Mouse (Mus musculus) heart, adult 18-20 months (tissue): ENCODE results near the gene Ppp2r3c. TPM values are rescaled to one million over a fixed set of nuclear protein-coding genes. Genes with fewer than 3 reads are reported as not detected.
A peak's percentile ranks its signal among the peaks of the same experiment; 100 is the strongest.
"Not testable (repeated sequence)": the region's sequence is repeated elsewhere in the genome, so short reads cannot be mapped to it uniquely, and the experiment has no call there.

Experiments
- DNase-seq, 2 experiments: peaks; one replicate each; pipeline ENCODE4 v3.0.0; 2021 to 2022; ENCODE audit warnings: mixed read lengths in 1 of 2
- total RNA-seq, 2 experiments: library from RNA; stranded (reverse); gene quantifications; 2 replicates each; pipeline ENCODE4 v1.2.3; 2021

Gene Ppp2r3c
- total RNA-seq, 2 experiments from 2014 or later = 8.4 to 10.3 TPM

GRCm38 (mm10) chr12:55277583-55277982, 25.2 kb downstream of the Ppp2r3c start:
- DNase-seq = not testable (repeated sequence)

GRCm38 (mm10) chr12:55272243-55272642, 30.6 kb downstream of the Ppp2r3c start:
- no peak for DNase-seq

- DNase-seq = not testable (repeated sequence)
Measured at GRCm38 (mm10) chr12:55263385-55263784, 39.4 kb downstream of the Ppp2r3c start.

GRCm38 (mm10) chr12:55261950-55262349, 40.8 kb downstream of the Ppp2r3c start:
- not testable (repeated sequence) for DNase-seq

- not testable (repeated sequence) for DNase-seq
Measured at GRCm38 (mm10) chr12:55242243-55242642, 60.6 kb downstream of the Ppp2r3c start.

- DNase-seq = peak; percentile 0 to 6
Measured at GRCm38 (mm10) chr12:55230520-55230861, 72.3 kb downstream of the Ppp2r3c start.

DNA sequence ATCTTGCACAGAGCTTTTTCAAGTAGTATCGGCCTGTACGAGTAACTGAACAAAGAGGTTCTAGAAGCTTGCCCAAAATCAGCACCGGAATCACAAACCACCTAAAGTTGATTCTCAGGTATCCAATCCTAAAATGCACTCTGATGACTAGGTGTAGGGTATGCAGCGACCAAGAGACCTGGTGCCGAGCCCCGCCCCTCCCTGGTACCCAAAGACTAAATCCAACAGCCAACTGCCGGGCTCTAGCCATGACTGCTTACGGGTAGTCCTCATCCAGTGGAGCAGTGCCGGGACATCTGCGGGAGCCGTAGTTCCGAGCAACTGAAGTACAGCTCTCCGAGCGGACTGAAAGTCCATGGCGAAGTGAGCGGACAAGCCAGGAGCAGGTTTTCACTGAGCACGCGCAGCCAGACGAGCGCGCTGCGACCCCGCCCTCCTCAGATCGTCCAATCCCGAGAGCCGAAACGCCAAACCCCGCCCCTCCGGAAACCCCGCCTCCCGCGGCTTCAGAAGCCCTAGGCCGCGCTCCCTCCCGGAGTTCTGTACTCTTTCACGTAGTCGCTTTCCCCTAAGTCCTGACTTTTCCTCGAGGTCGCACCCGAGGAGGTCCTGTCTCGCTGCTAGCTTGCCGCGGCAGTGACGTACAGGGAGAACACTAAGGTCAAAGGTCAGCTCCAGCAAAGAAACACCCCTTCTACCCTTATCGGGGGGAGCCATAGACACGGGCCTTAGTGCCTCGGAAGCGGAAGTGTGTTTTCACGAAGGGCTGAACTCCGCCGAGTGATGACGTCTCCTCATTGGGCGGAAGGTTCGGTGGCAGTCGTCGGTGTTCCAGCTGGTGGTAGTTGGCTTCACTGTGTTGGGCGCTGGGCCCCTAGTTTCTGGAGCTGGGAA, 72.9 kb downstream of the Ppp2r3c start, which contains the start of gene Srp54c:
Gene Srp54c (plus strand): TSS at position 543 of the 894 bp plus-strand sequence.
- not testable (repeated sequence) for DNase-seq

Other genes starting within 250 kb of the Ppp2r3c start
- 10 to 100 TPM in 1 of 2 experiments, 1 to 10 TPM in 1; 7.8 to 10.4 TPM for gene 2700097O09Rik, start 222.9 kb downstream of the Ppp2r3c start, total RNA-seq
- gene Srp54a, start 222.7 kb downstream of the Ppp2r3c start, total RNA-seq = 100 to 1,000 TPM in 1 of 2 experiments, 10 to 100 TPM in 1; 90.2 to 109 TPM
- 10 to 100 TPM; 11.9 to 13.4 TPM for gene Fam177a, start 178.5 kb downstream of the Ppp2r3c start, total RNA-seq
- gene Srp54b, start 147.9 kb downstream of the Ppp2r3c start, total RNA-seq = 10 to 100 TPM; 37.7 to 43.7 TPM
- gene 1700047I17Rik2, start 103.4 kb downstream of the Ppp2r3c start, total RNA-seq = under 1 TPM in 1 of 2 experiments, not detected in 1; 0.80 TPM
- gene Srp54c, start 72.8 kb downstream of the Ppp2r3c start, total RNA-seq = 10 to 100 TPM; 27.7 to 29.8 TPM
- gene 1110008L16Rik, start 3.4 kb downstream of the Ppp2r3c start, total RNA-seq = 10 to 100 TPM in 1 of 2 experiments, 1 to 10 TPM in 1; 9.6 to 10.7 TPM
- gene Psma6, start 81.2 kb upstream of the Ppp2r3c start, total RNA-seq = 100 to 1,000 TPM; 171 to 180 TPM
- 10 to 100 TPM; 59.5 to 74.3 TPM for gene Nfkbia, start 189.6 kb upstream of the Ppp2r3c start, total RNA-seq